Mouse (Mus musculus): ENCODE measurements at regions not wholly inside any gene's neighbourhood (a gene's known extent, or its start where the extent isn't known, plus 50 kb on each side); places are given as distances from the start of the nearest gene placed in this dataset.
A peak's percentile ranks its signal among the peaks of the same experiment; 100 is the strongest.

- DNase-seq, result peak; percentile 4
Measured at GRCm38 (mm10) chr16:54440932-54441331, 856.9 kb downstream of the Zpld1 start.

GRCm38 (mm10) chr16:54406638-54407037 is 891.1 kb downstream of the Zpld1 start:
- DNase-seq, result no peak

- DNase-seq, result peak; percentile 30
Measured at GRCm38 (mm10) chr16:54384019-54384418, 913.8 kb downstream of the Zpld1 start.

- no peak for DNase-seq
Measured at GRCm38 (mm10) chr16:54374990-54375389, 922.8 kb downstream of the Zpld1 start.

GRCm38 (mm10) chr16:54354423-54354822 is 943.4 kb downstream of the Zpld1 start:
- DNase-seq, result no peak

GRCm38 (mm10) chr16:54348814-54349213 is 949.0 kb downstream of the Zpld1 start:
- DNase-seq, result no peak

GRCm38 (mm10) chr16:54346086-54346789 is 951.5 kb downstream of the Zpld1 start:
- no peak for DNase-seq

Data from right cerebral cortex, postnatal 25 days (tissue).